Mouse (Mus musculus) kidney, adult 11 months (tissue): Measurements from ENCODE around the gene Rtn1.

Source experiments
- DNase-seq: peaks from one replicate; pipeline ENCODE4 v3.0.0; 2022

Rtn1 gene

DNA sequence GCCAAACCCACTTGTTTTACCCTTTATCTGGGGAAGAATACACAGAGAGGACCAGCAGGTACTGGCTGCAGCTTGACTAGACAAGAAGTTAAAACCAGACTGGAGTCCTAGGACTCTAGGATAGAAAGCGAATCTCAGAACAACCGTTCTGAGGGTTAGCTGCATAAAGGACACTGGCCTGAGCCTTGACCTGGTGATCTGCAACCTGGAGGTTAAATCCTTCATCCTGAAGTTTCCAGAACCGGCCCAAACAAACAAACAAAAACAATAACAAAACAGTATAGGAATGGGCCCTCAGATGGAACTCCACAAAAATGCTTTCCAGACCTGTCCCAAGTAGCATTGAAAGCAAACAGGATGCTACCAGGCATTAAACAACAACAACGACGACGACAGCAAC, at the start of gene Rtn1:
TSS of gene Rtn1 (minus strand) at position 101 of the 400 bp plus-strand sequence.
- no peak for DNase-seq

- no peak for DNase-seq
Observed at GRCm38 (mm10) chr12:72453941-72454340, 45.1 kb upstream of the Rtn1 start.

- DNase-seq: peak; percentile 44
Observed at GRCm38 (mm10) chr12:72441839-72442576, 33.2 kb upstream of the Rtn1 start, which contains the start of gene Lrrc9. Lrrc9 (plus strand) TSS chr12:72441866.

DNA sequence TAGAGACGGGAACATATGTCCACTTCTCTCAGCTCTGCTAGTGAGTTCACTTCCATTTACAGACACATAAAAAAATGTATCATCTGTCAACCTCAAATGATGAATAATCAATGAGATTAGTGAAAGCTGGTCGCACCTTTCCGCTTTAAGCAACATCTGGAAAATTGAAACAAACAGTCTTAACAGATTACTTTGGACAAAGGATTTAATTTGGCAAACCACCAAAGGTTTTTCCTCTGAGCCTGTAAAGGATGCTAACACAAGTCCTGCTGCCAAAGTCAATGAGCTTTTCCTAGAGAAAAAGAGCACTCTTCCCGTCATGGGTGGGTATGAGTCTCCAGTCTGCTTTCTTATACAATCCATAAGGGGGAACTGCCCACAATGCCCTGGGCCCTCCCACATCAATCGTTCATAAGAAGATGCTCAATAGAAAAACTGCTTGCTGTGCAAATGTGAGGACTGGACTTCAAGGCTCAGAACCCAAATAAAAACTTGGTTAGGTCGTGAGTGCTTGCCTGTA, 30.2 kb upstream of the Rtn1 start:
- no peak for DNase-seq

DNA sequence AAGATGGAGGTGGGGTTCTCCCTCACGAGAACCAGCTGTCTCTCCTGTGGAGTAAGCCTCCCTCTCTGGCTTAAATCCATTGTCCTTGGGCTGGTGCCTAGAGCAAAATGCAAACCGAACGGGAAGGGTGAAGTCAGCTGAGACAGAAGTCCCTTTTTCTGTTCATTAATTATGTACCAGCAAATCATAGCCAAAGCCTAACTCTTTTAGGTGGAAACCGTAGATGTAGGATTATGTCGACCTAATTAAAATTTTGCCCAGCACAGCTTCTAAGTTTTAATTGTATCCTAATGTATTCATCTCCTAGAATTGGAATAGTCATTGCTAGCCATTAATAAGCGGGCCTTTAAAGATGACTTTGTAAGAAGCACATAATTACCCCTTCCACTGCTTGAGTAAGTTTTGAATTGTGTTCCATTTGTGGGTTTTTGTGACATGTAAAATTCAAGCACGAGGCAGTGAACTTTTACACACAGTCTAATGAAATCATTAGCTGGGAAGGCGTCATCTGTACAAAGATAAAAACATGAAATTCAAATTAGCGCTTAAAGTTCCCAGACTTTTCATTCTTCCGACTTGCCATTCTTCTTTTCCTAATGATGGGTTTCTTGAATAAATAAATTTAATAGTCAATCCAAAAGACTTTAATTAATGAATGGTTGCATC, 29.0 kb upstream of the Rtn1 start:
- no peak for DNase-seq

DNA sequence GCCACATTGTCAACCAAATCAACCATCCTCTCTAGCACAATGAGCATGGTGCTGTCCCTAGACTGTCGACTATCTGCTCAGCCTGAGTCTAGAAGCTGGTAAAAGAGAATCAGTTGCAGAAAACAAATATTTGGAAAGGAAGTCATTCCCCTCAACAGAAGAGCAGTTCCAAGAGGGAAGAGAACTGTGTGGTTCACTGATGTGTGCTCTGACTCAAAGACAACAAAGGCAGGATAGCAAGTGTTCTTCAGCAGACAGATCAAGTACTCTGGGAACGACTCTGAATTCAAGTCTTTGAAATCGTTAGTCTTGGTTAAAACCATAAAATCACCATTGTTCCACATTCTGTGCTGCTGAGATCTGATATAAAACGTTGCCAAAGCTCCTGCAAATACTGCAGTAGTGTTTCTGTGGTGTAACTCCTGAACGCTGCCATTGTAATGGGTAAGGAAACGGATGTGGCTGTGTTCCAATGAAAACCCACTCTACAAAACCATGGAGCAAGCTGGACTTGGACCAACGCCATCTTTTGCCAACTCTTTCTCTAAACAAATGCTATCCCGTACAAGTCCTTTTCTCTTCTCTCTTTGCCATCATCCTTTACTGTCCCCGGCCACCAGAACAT, 24.5 kb upstream of the Rtn1 start:
- no peak for DNase-seq

DNA sequence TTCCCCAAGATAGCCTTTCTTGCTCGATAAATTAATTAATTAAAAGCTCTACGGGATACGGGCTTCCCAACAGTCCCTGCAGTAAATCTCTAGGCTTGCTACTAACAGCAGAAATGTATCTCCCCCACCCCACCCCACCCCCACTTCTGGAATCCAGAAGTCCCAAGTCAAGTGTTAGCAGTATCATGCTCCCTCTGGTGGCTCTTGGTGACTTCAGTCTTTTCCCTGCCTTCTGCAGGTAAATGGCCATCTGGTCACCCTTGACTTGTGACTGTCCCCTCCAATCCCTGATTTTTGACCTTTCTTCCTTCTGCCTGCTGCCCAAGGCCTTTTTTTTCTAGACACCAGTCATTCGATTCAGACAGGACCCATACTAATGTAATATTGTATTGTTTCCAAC, 23.4 kb upstream of the Rtn1 start:
- no peak for DNase-seq

GRCm38 (mm10) chr12:72427722-72428126, 18.9 kb upstream of the Rtn1 start:
- DNase-seq: peak; percentile 40

DNA sequence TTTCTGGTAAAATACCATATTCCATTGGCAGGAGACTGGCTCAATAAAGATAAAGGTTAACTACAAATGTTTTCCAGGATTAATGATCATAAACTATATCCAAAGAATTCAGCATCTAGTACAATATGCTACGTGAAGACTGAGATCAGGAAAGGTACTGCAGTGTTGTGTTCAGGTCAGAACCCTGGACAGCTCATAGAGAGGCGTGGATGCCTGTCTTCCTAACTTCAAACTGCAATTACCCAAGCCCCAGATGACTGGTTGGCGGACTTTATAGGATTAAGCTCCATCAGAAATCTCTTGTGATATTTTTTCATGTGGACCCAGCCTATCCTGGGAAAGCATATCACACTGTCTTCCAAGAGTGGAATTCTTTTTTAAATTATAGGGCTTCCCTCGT, 13.8 kb upstream of the Rtn1 start:
- no peak for DNase-seq

DNA sequence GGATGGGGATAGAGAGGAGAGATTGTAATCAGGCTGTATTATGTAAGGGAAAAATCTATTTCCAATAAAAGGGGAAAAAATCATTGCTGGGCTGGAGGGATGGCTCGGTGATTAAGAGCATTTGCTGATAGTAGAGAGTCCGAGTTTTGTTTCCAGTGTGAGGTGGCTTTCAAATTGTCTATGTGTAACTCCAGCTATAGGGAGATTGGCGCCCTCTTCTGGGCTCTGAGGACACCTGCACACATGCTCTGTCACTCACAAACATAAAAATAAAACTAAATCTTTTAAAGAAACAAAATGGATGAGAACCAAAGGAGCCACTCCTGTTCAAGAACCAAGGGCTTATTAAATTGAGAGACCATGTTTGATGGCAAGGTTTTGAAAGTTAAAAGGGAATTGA, 8.9 kb upstream of the Rtn1 start:
- no peak for DNase-seq

GRCm38 (mm10) chr12:72408111-72408891, 553 bp downstream of the Rtn1 start:
- peak; percentile 4 for DNase-seq

- DNase-seq: no peak
Observed at GRCm38 (mm10) chr12:72407721-72408110, 1.1 kb downstream of the Rtn1 start.

DNA sequence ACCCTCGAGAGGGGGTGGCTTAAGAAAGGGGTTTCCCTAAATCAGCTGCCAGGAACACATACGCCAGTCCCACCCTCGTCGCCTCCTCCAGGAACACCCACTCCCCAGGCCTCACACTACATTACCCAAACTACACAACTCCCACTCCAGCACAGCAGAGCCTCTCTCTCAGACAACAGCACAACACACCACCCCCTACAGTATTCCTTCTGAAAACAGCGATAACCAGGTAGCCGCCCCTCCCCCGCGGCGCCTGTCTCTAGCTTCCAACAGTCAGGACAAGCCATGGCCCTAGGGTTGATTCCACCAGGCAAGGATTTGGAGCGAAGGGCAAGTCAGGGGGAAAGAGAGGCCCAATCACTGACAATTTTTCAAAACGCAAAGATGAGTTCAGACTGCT, 1.7 kb downstream of the Rtn1 start:
- DNase-seq: no peak

DNA sequence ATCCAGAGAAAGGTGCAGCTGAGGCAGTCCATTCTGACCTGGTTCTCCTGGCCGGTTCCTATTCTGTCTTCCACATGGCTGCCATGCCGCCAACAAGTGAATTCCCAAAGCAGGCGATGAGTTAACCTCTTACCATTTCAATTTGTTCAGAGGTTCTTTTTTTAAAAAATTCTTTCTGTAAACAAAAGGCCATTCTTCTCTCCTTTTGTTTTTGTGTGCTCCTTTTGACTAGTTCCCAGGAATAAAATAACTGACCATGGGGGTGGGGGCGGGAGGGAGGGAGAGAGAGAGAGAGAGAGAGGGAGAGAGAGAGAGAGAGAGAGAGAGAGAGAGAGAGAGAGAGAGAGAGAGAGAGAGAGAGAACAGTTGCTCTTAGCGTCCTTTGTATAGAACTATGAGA, 3.8 kb downstream of the Rtn1 start:
- no peak for DNase-seq

- no peak for DNase-seq
Observed at GRCm38 (mm10) chr12:72393046-72393805, 15.6 kb downstream of the Rtn1 start.

GRCm38 (mm10) chr12:72390346-72390745, 18.5 kb downstream of the Rtn1 start:
- DNase-seq: no peak

- DNase-seq: no peak
Observed at GRCm38 (mm10) chr12:72389377-72390103, 19.3 kb downstream of the Rtn1 start.

GRCm38 (mm10) chr12:72388835-72389234, 20.0 kb downstream of the Rtn1 start:
- no peak for DNase-seq

DNA sequence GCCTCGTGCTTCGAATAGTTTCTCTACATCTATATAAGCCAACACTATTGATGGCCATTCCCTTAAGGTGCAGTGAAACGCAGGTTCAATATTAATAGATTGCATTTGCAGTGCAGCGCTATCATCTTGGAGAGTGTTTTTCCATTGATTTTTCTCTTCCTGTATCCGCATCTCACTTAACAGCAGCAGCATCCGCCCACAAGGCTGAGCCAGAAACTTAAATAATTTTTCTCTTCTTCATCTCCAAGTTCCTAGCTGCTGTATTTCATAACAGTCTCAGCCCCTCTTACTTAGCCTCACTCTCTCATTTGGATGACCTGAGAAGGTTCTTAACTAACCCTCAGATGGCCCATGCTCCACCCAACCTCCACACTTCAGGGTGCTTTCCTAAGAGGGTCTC, 20.7 kb downstream of the Rtn1 start:
- no peak for DNase-seq

GRCm38 (mm10) chr12:72376309-72376708, 32.5 kb downstream of the Rtn1 start:
- DNase-seq: no peak

GRCm38 (mm10) chr12:72374823-72375225, 34.0 kb downstream of the Rtn1 start:
- no peak for DNase-seq
